Mouse (Mus musculus) liver, embryonic 16.5 days (tissue): ENCODE measurements at regions not wholly inside any gene's neighbourhood (a gene's known extent, or its start where the extent isn't known, plus 50 kb on each side); places are given as distances from the start of the nearest gene placed in this dataset.

Source experiments
- ATAC-seq: fragments of 200-750 bp; cut with Nextera tagmentation; 2 replicates; pipeline ENCODE4 v1.8.0; 2017; ENCODE audit warnings: low read depth, mild to moderate bottlenecking, moderate number of reproducible peaks, moderate library complexity
- H3K27ac ChIP-seq: fragments of 300-500 bp; sonication (generic); 2 replicates; pipeline ENCODE4 v1.5.1; 2014; ENCODE audit warnings: mild to moderate bottlenecking, low read length
- H3K27me3 ChIP-seq: fragments of 300-500 bp; sonication (generic); 2 replicates; pipeline ENCODE4 v1.6.1; 2014; ENCODE audit warnings: low read depth, low read length, mixed read lengths; ENCODE audit not compliant: control insufficient read depth, insufficient read depth
- H3K36me3 ChIP-seq: fragments of 300-500 bp; sonication (generic); 2 replicates; pipeline ENCODE4 v1.6.1; 2014; ENCODE audit warnings: mild to moderate bottlenecking; ENCODE audit not compliant: control insufficient read depth, insufficient read depth
- H3K4me1 ChIP-seq: fragments of 300-500 bp; sonication (generic); 2 replicates; pipeline ENCODE4 v1.6.1; 2014; ENCODE audit warnings: low read depth, low read length, mixed read lengths; ENCODE audit not compliant: control insufficient read depth
- H3K4me2 ChIP-seq: fragments of 300-500 bp; sonication (generic); 2 replicates; pipeline ENCODE4 v1.6.1; 2014; ENCODE audit warnings: low read depth, low read length, mixed read lengths
- H3K4me3 ChIP-seq: fragments of 300-500 bp; sonication (generic); 2 replicates; pipeline ENCODE4 v1.5.1; 2014; ENCODE audit warnings: low read depth, mild to moderate bottlenecking, low read length
- H3K9ac ChIP-seq: fragments of 300-500 bp; sonication (generic); 2 replicates; pipeline ENCODE4 v1.6.1; 2014; ENCODE audit warnings: low read depth, low read length
- H3K9me3 ChIP-seq: fragments of 300-500 bp; sonication (generic); replicated peaks from 2 replicates; pipeline ENCODE4 v1.6.1; 2016; ENCODE audit warnings: low read length; ENCODE audit not compliant: control insufficient read depth
- WGBS: fragments of 180-500 bp; shearing (Covaris S2); extraction: QIAGEN DNeasy Blood & Tissue Kit; methylation state at CpG from one replicate; pipeline ENCODE4 v1.1.7; 2014; ENCODE audit not compliant: insufficient replicate concordance; 5-methylcytosine and 5-hydroxymethylcytosine counted together

DNA sequence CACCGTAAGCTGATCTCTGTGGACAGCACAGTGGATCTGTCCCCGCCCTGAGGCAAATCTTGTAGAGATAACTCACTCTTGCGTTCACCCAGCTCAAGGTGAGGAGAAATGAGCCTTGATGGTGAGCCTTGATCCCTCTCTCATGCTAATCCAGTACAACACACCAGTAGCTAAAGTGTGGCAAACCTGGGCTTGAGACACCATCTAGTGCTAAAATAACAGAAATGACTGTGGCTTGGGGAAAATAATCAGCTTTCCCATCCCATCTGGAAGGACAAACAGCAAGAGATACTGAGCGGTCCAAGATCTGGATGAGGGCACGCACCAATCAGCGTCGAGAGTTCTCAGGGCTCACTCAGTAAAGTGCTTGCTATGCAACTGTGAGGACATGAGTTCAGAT, 50.9 kb upstream of the Cbln4 start:
- Histone ChIP-seq H3K4me3 (no peak overlapping the region), H3K4me1 (no peaks in the 10 kb centered on the region), H3K36me3 (no peaks in the 10 kb centered on the region), H3K4me2 (no peak overlapping the region), H3K27ac (no peak overlapping the region), H3K9ac (no peak overlapping the region), H3K9me3 (no peaks in the 10 kb centered on the region; the same call in 1 of the 2 replicates), H3K27me3 (no peaks in the 10 kb centered on the region)
- WGBS = 64% methylated on average over 7 of the region's 7 CpGs
- no peak for ATAC-seq

DNA sequence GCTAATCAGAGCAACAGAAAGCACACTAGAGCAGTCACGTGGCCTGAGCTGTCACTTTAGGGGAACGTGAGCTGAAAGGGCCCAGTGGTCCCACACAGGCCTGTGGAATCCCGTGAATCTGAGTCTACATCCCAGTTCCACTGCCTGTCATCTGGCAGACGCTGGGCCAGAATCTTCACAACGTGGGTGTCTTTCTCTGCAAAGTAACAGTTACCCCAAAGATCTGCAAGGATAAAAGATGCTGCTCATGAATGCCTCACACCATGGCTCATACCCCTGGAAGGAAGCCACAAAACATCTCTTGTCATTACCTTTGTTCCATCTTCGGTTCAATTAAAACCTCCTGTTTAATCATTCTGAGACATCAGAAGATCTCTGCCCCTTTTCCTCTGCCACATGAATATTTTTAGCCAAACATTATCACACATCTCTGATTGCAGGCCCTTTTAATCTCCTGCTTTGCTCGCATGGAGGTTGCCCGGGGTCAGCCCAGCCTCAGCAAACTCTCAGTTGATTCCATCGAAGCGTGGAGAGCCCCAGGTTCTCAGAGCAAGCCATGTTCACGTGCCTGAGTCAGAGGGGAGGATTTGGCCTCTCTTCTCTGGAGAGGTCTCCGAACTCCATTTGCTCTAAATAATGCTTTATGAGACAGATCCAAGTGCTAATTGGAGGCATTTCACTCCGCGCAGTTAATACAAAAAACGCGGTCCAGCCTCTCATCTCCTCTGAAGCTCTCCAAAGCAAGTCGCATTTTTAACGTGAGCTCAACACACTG, 60.8 kb upstream of the Cbln4 start:
- H3K27me3 ChIP-seq = no peaks in the 10 kb centered on the region
- 62% methylated on average over 18 of the region's 18 CpGs for WGBS

GRCm38 (mm10) chr2:172105241-172105640, 62.0 kb upstream of the Cbln4 start:
- peaks cover 3% of the 10 kb centered on the region; the same call in 1 of the 2 replicates for H3K9me3 ChIP-seq
- ATAC-seq = peak; percentile 39; the same call in 1 of the 2 replicates
- WGBS = 46% methylated on average over 10 of the region's 10 CpGs

More for the DNA sequence above, 60.8 kb upstream of the Cbln4 start:
- Histone ChIP-seq H3K4me2 (no peak overlapping the region), H3K27ac (no peak overlapping the region), H3K9me3 (peaks cover 3% of the 10 kb centered on the region; the same call in 1 of the 2 replicates), H3K36me3 (no peaks in the 10 kb centered on the region), H3K4me1 (no peaks in the 10 kb centered on the region), H3K9ac (no peak overlapping the region), H3K4me3 (no peak overlapping the region)
- ATAC-seq = no peak

GRCm38 (mm10) chr2:172110706-172111105, 67.4 kb upstream of the Cbln4 start:
- no peak for ATAC-seq
- H3K4me3 ChIP-seq = no peak overlapping the region
- H3K4me2 ChIP-seq = no peak overlapping the region
- no peak overlapping the region for H3K9ac ChIP-seq
- WGBS = 22% methylated on average over 3 of the region's 3 CpGs
- H3K27me3 ChIP-seq = no peaks in the 10 kb centered on the region
- H3K9me3 ChIP-seq = peaks cover 3% of the 10 kb centered on the region; the same call in 1 of the 2 replicates
- H3K27ac ChIP-seq = no peak overlapping the region
- no peaks in the 10 kb centered on the region for H3K4me1 ChIP-seq
- H3K36me3 ChIP-seq = no peaks in the 10 kb centered on the region

More at GRCm38 (mm10) chr2:172105241-172105640, 62.0 kb upstream of the Cbln4 start:
- Histone ChIP-seq H3K9ac (no peak overlapping the region), H3K27ac (no peak overlapping the region), H3K27me3 (no peaks in the 10 kb centered on the region), H3K4me1 (no peaks in the 10 kb centered on the region), H3K4me2 (no peak overlapping the region), H3K36me3 (no peaks in the 10 kb centered on the region), H3K4me3 (no peak overlapping the region)

GRCm38 (mm10) chr2:172113639-172114038, 70.4 kb upstream of the Cbln4 start:
- Histone ChIP-seq H3K9ac (no peak overlapping the region), H3K4me2 (no peak overlapping the region), H3K36me3 (no peaks in the 10 kb centered on the region), H3K4me1 (no peaks in the 10 kb centered on the region), H3K9me3 (no peaks in the 10 kb centered on the region; the same call in 1 of the 2 replicates), H3K4me3 (no peak overlapping the region), H3K27ac (no peak overlapping the region), H3K27me3 (no peaks in the 10 kb centered on the region)
- 69% methylated on average over 13 of the region's 13 CpGs for WGBS
- no peak for ATAC-seq

DNA sequence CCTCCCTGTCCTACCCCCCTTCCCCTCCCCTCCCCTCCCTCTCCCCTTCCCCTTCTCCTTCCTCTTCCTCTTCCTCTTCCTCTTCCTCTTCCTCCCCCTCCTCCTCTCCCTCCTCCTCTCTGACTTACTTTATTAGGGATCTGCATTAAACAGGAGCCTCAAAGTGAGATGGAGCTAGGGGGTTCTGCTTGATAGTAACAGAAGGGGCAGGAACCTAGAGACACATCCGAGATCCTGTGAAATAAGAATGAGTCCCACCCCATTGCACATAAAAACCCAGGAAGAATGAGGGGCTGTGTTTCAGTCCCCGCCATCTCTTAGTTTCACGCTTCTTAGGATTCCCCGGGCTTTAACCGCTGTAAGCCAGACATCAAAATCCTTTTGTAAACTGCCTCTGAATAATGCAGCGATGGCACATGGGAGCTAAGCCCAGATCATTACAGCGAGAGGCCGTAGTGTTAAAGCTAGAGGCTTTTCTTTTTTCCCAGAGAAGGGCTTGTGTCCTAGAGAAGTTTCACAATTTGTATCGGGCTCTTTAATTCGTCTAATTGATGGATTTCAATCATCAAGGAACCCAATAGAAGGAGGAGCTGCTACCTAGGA, 72.4 kb upstream of the Cbln4 start:
- Histone ChIP-seq H3K27me3 (no peaks in the 10 kb centered on the region), H3K36me3 (no peaks in the 10 kb centered on the region), H3K4me3 (no peak overlapping the region), H3K4me1 (no peaks in the 10 kb centered on the region), H3K9ac (no peak overlapping the region), H3K9me3 (no peaks in the 10 kb centered on the region), H3K4me2 (no peak overlapping the region), H3K27ac (no peak overlapping the region)
- ATAC-seq = no peak
- WGBS = 71% methylated on average over 10 of the region's 10 CpGs

GRCm38 (mm10) chr2:172127517-172127916, 84.3 kb upstream of the Cbln4 start:
- H3K9ac ChIP-seq = no peak overlapping the region
- H3K4me2 ChIP-seq = no peak overlapping the region
- H3K9me3 ChIP-seq = no peaks in the 10 kb centered on the region; the same call in 1 of the 2 replicates
- no peaks in the 10 kb centered on the region for H3K27me3 ChIP-seq
- no peak for ATAC-seq
- H3K36me3 ChIP-seq = no peaks in the 10 kb centered on the region
- WGBS = 34% methylated on average over 2 of the region's 2 CpGs
- no peak overlapping the region for H3K27ac ChIP-seq
- H3K4me1 ChIP-seq = no peaks in the 10 kb centered on the region
- no peak overlapping the region for H3K4me3 ChIP-seq

DNA sequence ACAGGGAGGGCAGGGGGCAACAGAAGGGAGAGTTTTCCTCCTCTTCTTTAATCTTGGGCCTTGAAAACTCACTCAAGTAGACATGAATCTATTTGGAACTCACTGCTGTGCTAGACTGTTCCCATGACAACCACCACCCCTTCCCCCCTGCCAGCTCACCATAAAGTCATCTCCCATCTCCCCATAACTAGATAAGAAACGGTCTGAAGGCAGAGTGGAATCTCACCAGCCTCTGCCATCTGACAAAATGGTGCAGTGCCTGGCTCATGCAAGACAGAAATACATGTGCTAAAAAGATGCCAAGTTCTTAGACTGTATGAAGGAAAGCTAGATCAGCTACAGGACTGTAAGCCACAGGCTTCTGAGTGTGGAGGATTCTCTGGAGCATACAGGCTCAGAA, 88.0 kb upstream of the Cbln4 start:
- Histone ChIP-seq H3K27me3 (no peaks in the 10 kb centered on the region), H3K27ac (no peak overlapping the region), H3K9ac (no peak overlapping the region), H3K9me3 (no peaks in the 10 kb centered on the region; the same call in 1 of the 2 replicates), H3K36me3 (no peaks in the 10 kb centered on the region), H3K4me1 (no peaks in the 10 kb centered on the region), H3K4me3 (no peak overlapping the region), H3K4me2 (no peak overlapping the region)
- no peak for ATAC-seq
- 23% methylated on average over 1 of the region's 1 CpGs for WGBS
